Mouse (Mus musculus): Measurements from ENCODE around the gene Sirt1.
A peak's percentile ranks its signal among the peaks of the same experiment; 100 is the strongest.
"Not testable (repeated sequence)": the region's sequence is repeated elsewhere in the genome, so short reads cannot be mapped to it uniquely, and the experiment has no call there.

The Sirt1 gene

DNA sequence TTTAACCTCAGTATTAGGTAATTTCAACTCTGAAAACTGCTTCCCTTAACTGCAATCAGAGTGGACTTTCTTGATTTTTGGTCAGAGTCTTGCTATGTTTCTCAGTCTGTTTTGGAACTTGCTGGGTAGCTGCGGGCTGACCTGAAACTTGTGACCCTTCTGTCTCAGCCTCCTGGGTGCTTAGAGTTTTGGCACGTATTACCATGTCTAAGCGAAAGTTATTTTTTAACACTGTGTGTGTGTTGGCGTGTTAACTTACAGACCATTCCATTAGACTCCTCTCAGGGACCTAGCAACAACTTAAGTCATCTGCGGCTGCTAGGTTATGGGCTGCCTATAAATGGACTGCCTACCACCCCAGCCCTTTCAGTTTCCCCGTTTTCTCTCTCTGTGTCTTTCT is 14.1 kb downstream of the Sirt1 start:
- DNase-seq (ENCODE audit: low read depth, low spot score), result no peak

DNA sequence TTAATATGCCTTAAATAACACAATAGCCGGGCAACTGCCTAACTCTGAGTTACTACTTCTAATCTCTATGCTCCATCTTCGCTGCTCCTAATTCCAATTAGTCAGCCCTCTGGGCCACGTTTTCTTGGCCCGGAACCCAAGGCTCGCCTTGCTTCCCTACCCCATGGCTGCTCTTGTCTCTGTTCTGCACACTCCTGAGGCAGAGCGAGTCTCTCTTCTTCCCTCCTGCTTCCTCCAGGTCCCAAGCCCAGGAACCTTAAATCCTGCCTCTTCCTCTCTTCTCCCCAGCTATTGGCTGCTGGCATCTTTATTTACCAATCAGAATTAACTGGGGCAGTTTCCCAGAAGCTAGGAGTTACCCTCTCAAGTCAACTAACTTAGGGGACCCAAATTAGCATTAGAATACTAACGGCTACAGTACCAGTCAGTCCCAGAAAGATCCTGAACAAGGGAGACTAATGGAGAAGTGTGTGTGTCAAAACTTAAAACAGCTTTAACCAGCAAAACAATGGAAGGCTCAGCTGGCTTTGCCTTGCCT is 15.5 kb downstream of the Sirt1 start:
- Histone ChIP-seq H3K27me3 (ENCODE audit: control insufficient read depth, insufficient read depth, low read length, poor library complexity, severe bottlenecking) (no peaks in the 10 kb centered on the region), H3K36me3 (ENCODE audit: control insufficient read depth, insufficient read depth, low read length, poor library complexity, severe bottlenecking) (no peaks in the 10 kb centered on the region)
- DNase-seq (ENCODE audit: low read depth, low spot score), result no peak

More for the DNA sequence above, 14.1 kb downstream of the Sirt1 start:
- Histone ChIP-seq H3K36me3 (ENCODE audit: control insufficient read depth, insufficient read depth, low read length, poor library complexity, severe bottlenecking) (no peaks in the 10 kb centered on the region), H3K27me3 (ENCODE audit: control insufficient read depth, insufficient read depth, low read length, poor library complexity, severe bottlenecking) (no peaks in the 10 kb centered on the region)

- no peak for DNase-seq (ENCODE audit: low read depth, low spot score)
- Histone ChIP-seq H3K27me3 (ENCODE audit: control insufficient read depth, insufficient read depth, low read length, poor library complexity, severe bottlenecking) (no peaks in the 10 kb centered on the region), H3K36me3 (ENCODE audit: control insufficient read depth, insufficient read depth, low read length, poor library complexity, severe bottlenecking) (no peaks in the 10 kb centered on the region)
These were observed 21.0 kb downstream of the Sirt1 start for GRCm38 (mm10) chr10:63360502-63360901.

- no peaks in the 10 kb centered on the region for H3K27me3 ChIP-seq (ENCODE audit: control insufficient read depth, insufficient read depth, low read length, poor library complexity, severe bottlenecking)
- no peaks in the 10 kb centered on the region for H3K36me3 ChIP-seq (ENCODE audit: control insufficient read depth, insufficient read depth, low read length, poor library complexity, severe bottlenecking)
- no peak for DNase-seq (ENCODE audit: low read depth, low spot score)
These were observed 29.4 kb downstream of the Sirt1 start for GRCm38 (mm10) chr10:63352111-63352510.

DNA sequence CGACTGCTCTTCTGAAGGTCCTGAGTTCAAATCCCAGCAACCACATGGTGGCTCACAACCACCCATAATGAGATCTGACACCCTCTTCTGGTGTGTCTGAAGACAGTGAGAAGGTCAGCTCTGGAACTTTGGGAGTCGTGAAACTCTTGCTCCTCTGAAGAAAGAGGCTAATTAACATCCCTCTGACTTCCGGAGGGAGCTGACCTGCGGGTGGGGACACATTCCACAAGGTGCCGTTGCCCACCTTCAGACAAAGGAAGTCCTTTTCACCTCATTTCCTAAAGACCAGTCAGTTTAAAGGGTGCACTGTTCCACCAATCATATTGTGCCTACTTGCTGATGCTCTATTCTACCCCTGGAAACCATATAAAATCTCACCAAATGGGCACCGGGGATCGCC is 30.4 kb downstream of the Sirt1 start:
- H3K27me3 ChIP-seq (ENCODE audit: control insufficient read depth, insufficient read depth, low read length, poor library complexity, severe bottlenecking); DNase-seq (ENCODE audit: low read depth, low spot score); H3K36me3 ChIP-seq (ENCODE audit: control insufficient read depth, insufficient read depth, low read length, poor library complexity, severe bottlenecking): not testable (repeated sequence)

DNA sequence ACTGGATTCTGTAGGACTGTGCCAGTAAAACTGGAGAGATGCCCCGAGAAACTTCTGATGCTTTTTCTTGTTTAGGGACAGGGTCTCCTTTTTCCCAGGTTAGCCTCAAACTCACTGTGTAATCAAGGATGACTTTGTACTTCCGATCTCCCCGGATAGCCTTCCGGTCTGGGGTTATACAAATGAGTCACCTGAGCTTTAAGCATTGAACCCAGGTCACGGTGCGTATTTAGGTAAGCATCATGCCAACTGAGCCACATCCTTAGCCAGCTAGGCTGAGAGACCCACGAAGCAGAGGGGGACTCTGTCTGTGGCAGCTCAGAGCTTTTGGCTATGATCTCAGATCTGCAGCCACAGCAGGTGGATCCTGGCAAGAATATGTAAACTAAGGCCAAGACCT is 30.8 kb downstream of the Sirt1 start:
- no peak for DNase-seq (ENCODE audit: low read depth, low spot score)
- Histone ChIP-seq H3K36me3 (ENCODE audit: control insufficient read depth, insufficient read depth, low read length, poor library complexity, severe bottlenecking) (no peaks in the 10 kb centered on the region), H3K27me3 (ENCODE audit: control insufficient read depth, insufficient read depth, low read length, poor library complexity, severe bottlenecking) (no peaks in the 10 kb centered on the region)

DNA sequence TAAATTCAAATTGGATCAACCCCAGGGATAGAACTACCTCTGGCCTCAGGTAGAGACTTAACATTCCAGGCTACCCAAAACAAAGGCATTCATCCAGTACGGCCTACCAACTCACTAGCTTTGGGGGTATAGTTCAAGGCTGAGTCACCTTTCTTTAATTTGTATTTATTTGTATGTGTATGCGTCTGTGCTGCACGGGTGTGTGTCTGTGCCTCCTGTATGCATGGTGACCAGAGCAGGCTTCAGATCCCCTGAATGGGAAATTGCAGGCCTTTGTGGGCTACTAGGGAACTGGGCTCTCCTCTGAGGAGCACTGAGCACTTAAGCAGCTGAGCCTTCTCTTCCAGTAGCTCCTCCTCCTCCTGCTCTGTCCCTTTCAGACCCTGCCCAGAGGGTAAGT is 33.2 kb downstream of the Sirt1 start:
- no peaks in the 10 kb centered on the region for H3K36me3 ChIP-seq (ENCODE audit: control insufficient read depth, insufficient read depth, low read length, poor library complexity, severe bottlenecking)
- H3K27me3 ChIP-seq (ENCODE audit: control insufficient read depth, insufficient read depth, low read length, poor library complexity, severe bottlenecking), result no peaks in the 10 kb centered on the region
- no peak for DNase-seq (ENCODE audit: low read depth, low spot score)

DNA sequence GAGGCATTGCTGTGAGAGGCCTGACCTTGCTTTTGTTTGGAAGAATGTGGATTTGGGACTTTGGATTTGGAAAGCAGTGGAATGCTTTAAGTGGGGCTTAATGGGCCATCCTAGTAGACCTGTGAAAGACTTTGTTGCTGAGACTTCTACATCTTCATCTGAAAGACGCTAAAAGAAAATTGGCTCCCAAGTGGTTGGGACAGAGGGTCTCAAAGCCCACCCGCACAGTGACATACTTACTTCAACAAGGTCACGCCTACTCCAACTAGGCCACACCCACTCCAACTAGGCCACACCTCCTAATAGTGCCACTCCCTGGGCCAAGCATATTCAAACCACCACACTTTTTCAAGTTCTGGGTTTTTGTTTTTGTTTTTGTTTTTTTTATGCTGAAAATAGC is 36.8 kb downstream of the Sirt1 start:
- no peaks in the 10 kb centered on the region; the same call in 1 of the 2 replicates for H3K27me3 ChIP-seq (ENCODE audit: control insufficient read depth, insufficient read depth, low read length, poor library complexity, severe bottlenecking)
- DNase-seq (ENCODE audit: low read depth, low spot score), result no peak
- H3K36me3 ChIP-seq (ENCODE audit: control insufficient read depth, insufficient read depth, low read length, poor library complexity, severe bottlenecking), result no peaks in the 10 kb centered on the region

DNA sequence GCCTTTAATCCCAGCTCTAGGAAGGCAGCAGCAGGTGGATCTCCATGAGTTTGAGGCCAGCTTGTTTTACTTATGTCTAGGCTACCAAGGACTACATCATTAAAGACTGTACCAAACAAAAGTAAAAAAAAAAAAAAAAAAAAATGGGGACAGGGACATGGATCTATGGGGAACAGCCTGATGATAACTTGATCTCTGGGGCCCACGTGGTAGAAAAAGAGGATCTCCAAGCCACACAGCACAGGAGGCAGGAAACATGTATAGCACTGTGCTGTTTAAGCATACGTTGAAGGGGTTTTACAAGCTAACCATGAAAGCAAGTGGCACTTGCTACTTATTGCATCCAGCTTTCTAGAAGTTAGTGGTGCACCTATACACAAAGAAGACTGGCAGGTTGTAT is 40.2 kb downstream of the Sirt1 start:
- Histone ChIP-seq H3K27me3 (ENCODE audit: control insufficient read depth, insufficient read depth, low read length, poor library complexity, severe bottlenecking) (no peaks in the 10 kb centered on the region; the same call in 1 of the 2 replicates), H3K36me3 (ENCODE audit: control insufficient read depth, insufficient read depth, low read length, poor library complexity, severe bottlenecking) (no peaks in the 10 kb centered on the region)
- no peak for DNase-seq (ENCODE audit: low read depth, low spot score)

DNA sequence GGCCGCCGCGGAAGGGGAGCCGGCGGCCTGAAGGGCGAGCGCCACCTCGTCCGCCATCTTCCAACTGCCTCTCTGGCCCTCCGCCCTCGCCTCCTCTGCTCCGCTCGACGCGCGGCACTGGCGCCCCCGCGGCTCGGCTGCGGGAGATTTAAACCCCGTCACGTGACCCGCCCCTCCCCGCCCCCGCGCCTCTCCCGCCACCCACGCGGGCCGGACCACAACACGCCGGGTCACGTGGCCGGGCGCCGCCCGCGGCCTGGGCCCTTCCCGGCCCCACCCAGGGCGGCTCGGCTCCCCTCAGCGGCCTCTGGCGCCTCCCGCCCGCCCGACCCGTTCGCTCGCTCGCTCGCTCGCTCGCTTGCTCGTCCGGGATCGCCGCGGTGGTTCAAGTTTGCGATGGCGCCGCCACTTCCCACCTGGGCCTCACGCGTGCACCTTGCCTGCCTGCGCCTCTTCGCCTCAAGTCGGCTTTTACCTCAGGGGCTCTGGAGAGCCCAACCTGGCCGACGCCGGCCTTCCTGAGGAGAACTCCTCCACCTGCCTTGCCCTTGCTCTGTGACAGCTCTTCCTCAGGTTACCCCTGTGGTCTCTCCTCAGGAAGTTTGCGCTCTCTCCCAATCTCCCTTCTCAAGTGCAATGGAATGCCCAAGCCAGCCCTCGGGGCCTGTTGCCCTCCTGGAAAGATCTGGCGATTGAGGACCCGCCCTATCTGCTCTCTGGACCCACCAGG is 42.4 kb downstream of the Sirt1 start:
- DNase-seq (ENCODE audit: low read depth, low spot score), result peak; percentile 94
- peaks cover 7% of the 10 kb centered on the region for H3K36me3 ChIP-seq (ENCODE audit: control insufficient read depth, insufficient read depth, low read length, poor library complexity, severe bottlenecking)
- no peaks in the 10 kb centered on the region; the same call in 1 of the 2 replicates for H3K27me3 ChIP-seq (ENCODE audit: control insufficient read depth, insufficient read depth, low read length, poor library complexity, severe bottlenecking)

- DNase-seq (ENCODE audit: low read depth, low spot score), result peak; percentile 59
- peaks cover 10% of the 10 kb centered on the region for H3K36me3 ChIP-seq (ENCODE audit: control insufficient read depth, insufficient read depth, low read length, poor library complexity, severe bottlenecking)
- H3K27me3 ChIP-seq (ENCODE audit: control insufficient read depth, insufficient read depth, low read length, poor library complexity, severe bottlenecking), result no peaks in the 10 kb centered on the region; the same call in 1 of the 2 replicates
These were observed 43.3 kb downstream of the Sirt1 start for GRCm38 (mm10) chr10:63337951-63338836.

DNA sequence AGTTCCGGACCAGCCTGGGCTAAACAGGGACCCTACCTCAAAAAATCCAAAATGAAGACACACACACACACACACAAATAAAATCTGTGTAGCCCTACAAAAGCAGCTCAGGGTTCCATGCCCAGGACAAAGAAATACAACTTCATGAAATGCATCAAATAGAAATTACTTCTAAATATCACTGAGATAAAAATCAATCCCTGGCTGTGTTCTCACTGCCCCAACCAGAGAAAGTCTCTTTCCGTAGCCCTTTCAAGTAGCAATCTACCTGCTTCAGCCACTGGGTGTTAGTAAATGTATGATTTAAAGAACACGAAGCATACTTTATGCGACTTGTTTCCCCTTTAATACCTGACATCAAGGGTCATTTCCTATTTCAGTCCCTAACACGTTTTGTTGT is 44.2 kb downstream of the Sirt1 start:
- peaks cover 10% of the 10 kb centered on the region for H3K36me3 ChIP-seq (ENCODE audit: control insufficient read depth, insufficient read depth, low read length, poor library complexity, severe bottlenecking)
- no peaks in the 10 kb centered on the region; the same call in 1 of the 2 replicates for H3K27me3 ChIP-seq (ENCODE audit: control insufficient read depth, insufficient read depth, low read length, poor library complexity, severe bottlenecking)
- peak; percentile 23 for DNase-seq (ENCODE audit: low read depth, low spot score)

DNA sequence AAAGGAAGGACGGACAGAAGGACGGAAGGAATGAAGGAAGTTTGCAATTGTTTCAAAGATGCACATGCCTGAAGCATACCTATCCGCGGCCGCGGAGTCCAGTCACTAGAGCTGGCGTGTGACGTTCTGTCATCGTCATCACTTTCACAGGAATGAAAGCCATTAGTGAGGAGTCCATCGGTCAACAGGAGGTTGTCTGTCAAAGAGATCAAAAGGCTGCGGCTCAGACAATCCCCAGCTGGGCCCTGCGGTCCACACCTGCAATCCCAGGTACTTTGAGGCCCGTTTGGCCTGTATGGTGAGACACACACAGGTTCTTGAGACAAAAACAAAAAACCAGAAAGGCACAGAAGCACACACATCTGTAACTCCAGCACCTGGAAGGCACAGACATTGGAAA is 44.6 kb downstream of the Sirt1 start:
- peaks cover 10% of the 10 kb centered on the region for H3K36me3 ChIP-seq (ENCODE audit: control insufficient read depth, insufficient read depth, low read length, poor library complexity, severe bottlenecking)
- DNase-seq (ENCODE audit: low read depth, low spot score), result no peak
- no peaks in the 10 kb centered on the region for H3K27me3 ChIP-seq (ENCODE audit: control insufficient read depth, insufficient read depth, low read length, poor library complexity, severe bottlenecking)

DNA sequence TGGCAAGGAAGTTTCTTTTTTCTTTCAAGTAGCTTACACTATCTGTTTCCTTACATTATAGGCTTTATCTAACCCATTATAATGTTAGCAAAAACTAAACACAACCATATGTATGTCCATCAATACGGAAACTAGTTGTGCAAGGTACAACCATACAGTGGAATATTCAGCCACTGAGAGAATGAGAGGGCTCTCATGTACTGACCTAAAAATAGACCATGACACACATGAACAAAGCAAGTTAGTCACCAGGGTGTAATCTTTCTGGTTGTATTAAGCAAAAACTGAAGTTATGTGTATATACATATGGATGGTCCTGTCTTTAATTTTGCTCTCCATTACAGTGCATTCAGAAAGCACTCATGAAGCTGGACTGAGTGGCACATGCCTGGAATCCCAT is 54.4 kb downstream of the Sirt1 start:
- no peaks in the 10 kb centered on the region for H3K27me3 ChIP-seq (ENCODE audit: control insufficient read depth, insufficient read depth, low read length, poor library complexity, severe bottlenecking)
- H3K36me3 ChIP-seq (ENCODE audit: control insufficient read depth, insufficient read depth, low read length, poor library complexity, severe bottlenecking), result peaks cover 17% of the 10 kb centered on the region
- no peak for DNase-seq (ENCODE audit: low read depth, low spot score)

- peaks cover 25% of the 10 kb centered on the region for H3K36me3 ChIP-seq (ENCODE audit: control insufficient read depth, insufficient read depth, low read length, poor library complexity, severe bottlenecking)
- H3K27me3 ChIP-seq (ENCODE audit: control insufficient read depth, insufficient read depth, low read length, poor library complexity, severe bottlenecking), result no peaks in the 10 kb centered on the region
- DNase-seq (ENCODE audit: low read depth, low spot score), result no peak
These were observed 67.8 kb downstream of the Sirt1 start for GRCm38 (mm10) chr10:63313726-63314125.
